Mouse (Mus musculus): Measurements from ENCODE around the gene Fam214a. TPM values are rescaled to one million over a fixed set of nuclear protein-coding genes. Genes with fewer than 3 reads are reported as not detected.
A peak's percentile ranks its signal among the peaks of the same experiment; 100 is the strongest.

Fam214a gene
- polyA plus RNA-seq, 1 experiment = 1.1 TPM

DNA sequence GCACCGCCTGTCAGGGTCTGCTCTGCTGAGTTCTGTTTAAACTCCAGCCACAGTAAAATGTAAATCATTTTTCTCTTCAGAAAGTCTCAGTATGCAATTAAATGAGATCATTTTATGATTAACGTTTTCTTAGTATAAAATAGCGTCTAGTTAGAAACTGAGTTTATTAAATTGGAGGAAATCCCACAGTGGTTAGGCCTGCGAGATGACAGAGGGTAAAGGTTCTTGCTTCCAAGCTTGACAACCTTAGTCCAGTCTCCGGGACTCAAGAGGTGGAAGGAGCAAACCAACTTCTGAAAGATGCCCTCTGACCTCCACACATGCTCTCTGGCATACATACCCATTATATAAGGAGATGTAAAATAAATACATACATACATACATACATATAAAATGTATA is 102.4 kb downstream of the Fam214a start:
- TF ChIP-seq MYOG (IDR thresholded peaks at IDR 0.05; ENCODE audit: control insufficient read depth, extremely low read depth, insufficient read length) (no peak), CTCF (IDR thresholded peaks at IDR 0.05; ENCODE audit: control insufficient read depth, insufficient read depth, insufficient read length) (no peak), MYOD1 (IDR thresholded peaks at IDR 0.05; ENCODE audit: control insufficient read depth, insufficient read length, low read depth) (no peak), USF1 (IDR thresholded peaks at IDR 0.05; ENCODE audit: low read depth) (no peak), CEBPB (IDR thresholded peaks at IDR 0.05; ENCODE audit: low read depth) (no peak), FOSL1 (IDR thresholded peaks at IDR 0.05; ENCODE audit: insufficient read depth, low read length, poor library complexity, severe bottlenecking) (no peak), MAX (IDR thresholded peaks at IDR 0.05) (no peak)
- Histone ChIP-seq H3K79me3 (ENCODE audit: low read depth) (peaks cover 20% of the 10 kb centered on the region), H3ac (ENCODE audit: control insufficient read depth, insufficient read length, low read depth) (no peak overlapping the region), H3K27me3 (ENCODE audit: control insufficient read depth, insufficient read depth, insufficient read length) (no peaks in the 10 kb centered on the region), H3K36me3 (ENCODE audit: control insufficient read depth, insufficient read depth) (peaks cover 51% of the 10 kb centered on the region), H3K4me3 (ENCODE audit: insufficient read depth, poor library complexity, severe bottlenecking) (no peak overlapping the region), H3K79me2 (ENCODE audit: control insufficient read depth, insufficient read depth) (peaks cover 27% of the 10 kb centered on the region)

DNA sequence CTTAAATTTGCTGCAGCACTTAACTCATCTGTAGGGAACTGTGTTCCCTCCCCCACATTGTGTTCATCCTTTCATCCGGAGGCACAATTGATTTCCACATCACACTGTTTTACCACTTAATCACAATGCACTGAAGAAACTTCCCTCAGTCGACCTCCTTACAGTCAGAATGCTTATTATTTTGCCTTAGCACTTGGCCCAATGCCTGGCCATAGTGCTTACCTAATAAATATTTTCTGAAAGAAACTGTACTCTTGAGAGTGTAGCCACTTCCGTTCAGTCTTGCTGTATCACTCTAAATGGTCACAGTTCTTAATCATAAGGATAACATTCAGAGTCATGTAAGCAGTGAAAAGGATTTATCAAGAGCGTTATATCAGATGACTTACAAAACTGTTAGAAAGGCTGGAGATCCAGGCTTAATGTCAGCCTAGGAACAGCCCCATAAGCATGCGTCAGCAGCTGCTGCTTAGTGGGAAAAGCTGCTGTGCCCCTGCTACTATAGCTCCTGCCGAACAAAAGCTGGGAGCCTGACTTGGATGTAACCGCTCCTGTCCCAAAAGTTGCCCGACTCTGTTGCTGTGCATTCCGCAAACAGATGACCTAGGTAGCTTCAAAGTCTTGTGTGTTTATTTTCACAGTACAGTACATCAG is 112.1 kb downstream of the Fam214a start:
- Histone ChIP-seq H3K79me3 (ENCODE audit: low read depth) (no peaks in the 10 kb centered on the region), H3ac (ENCODE audit: control insufficient read depth, insufficient read length, low read depth) (no peak overlapping the region), H3K4me3 (ENCODE audit: insufficient read depth, poor library complexity, severe bottlenecking) (no peak overlapping the region), H3K79me2 (ENCODE audit: control insufficient read depth, insufficient read depth) (no peaks in the 10 kb centered on the region), H3K27me3 (ENCODE audit: control insufficient read depth, insufficient read depth, insufficient read length) (no peaks in the 10 kb centered on the region), H3K36me3 (ENCODE audit: control insufficient read depth, insufficient read depth) (no peaks in the 10 kb centered on the region)
- no peak for TF ChIP-seq MYOD1 (IDR thresholded peaks at IDR 0.05; ENCODE audit: control insufficient read depth, insufficient read length, low read depth)
- TF ChIP-seq CTCF (IDR thresholded peaks at IDR 0.05; ENCODE audit: control insufficient read depth, insufficient read depth, insufficient read length) = no peak
- no peak for TF ChIP-seq USF1 (IDR thresholded peaks at IDR 0.05; ENCODE audit: low read depth)
- no peak for TF ChIP-seq MYOG (IDR thresholded peaks at IDR 0.05; ENCODE audit: control insufficient read depth, extremely low read depth, insufficient read length)
- TF ChIP-seq FOSL1 (IDR thresholded peaks at IDR 0.05; ENCODE audit: insufficient read depth, low read length, poor library complexity, severe bottlenecking) = no peak
- no peak for TF ChIP-seq MAX (IDR thresholded peaks at IDR 0.05)
- TF ChIP-seq CEBPB (IDR thresholded peaks at IDR 0.05; ENCODE audit: low read depth) = no peak

DNA sequence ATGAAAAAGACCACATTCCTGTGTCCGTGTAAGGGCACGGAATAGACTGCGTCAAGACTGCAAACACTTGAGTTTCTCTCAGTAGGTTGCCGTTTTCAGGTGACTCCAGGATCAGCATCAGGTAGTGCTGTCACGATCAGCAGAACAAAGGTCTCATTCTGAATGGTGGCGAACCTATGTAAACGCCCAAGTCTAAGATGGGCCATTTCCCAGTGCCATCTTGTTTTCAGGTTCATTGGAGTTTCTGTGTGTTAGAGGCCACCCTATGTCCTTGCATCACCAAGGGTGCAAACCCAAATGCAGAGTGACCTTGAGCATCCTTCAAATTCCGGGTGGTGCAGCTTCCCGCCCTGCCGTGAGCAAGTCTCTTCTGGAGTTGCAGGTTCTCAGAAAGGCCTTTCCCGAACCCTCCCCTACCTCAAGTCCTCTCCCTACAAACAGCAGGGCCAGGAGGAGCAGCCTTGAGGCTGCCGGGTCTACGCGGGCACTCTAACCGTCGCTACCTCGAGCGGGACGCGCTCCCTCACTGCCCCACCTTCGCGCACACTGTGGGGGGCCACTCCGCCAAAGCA is 117.9 kb downstream of the Fam214a start, which contains the start of gene Myo5a:
TSS of gene Myo5a (plus strand) at position 559 of the 572 bp plus-strand sequence.
- no peaks in the 10 kb centered on the region for H3K27me3 ChIP-seq (ENCODE audit: control insufficient read depth, insufficient read depth, insufficient read length)
- H3K79me3 ChIP-seq (ENCODE audit: low read depth) = peaks cover 36% of the 10 kb centered on the region
- peak within 1 kb of the TSS; percentile 68 for H3K4me3 ChIP-seq (ENCODE audit: insufficient read depth, poor library complexity, severe bottlenecking)

DNA sequence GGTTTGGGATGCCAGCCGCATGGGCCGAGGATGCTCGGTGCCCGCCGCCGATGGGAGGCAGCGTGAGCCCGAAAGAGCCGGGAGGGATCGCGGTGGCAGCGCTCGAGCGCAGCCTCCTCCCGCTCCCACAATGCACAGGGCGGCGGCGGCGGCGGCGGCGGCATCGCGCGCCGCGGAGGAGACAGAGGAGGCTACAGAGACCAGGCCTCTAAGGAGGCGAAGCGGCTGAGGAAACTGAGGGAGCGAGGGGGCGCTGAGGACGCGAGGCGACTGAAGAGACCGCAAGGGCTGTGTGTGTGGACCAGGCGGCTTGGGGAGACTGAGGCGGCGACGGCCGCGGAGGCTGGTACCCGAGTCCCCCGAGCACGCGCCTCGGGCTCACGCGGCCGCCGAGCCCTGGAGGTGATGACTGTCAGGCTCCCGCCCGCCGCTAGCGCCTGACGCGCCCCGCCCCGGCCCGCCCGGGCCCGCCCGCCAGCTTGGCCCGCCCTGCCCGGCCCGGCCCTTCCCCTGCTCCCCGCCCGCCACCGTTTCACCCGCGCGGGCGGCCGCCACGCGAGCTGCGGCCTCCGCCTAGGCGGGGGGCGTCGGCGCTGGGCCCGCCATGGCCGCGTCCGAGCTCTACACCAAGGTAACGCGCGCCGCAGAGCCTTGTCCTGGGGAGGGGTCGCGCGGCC is 118.5 kb downstream of the Fam214a start:
- H3ac ChIP-seq (ENCODE audit: control insufficient read depth, insufficient read length, low read depth) = peak overlapping the region; percentile 90
- H3K4me3 ChIP-seq (ENCODE audit: insufficient read depth, poor library complexity, severe bottlenecking) = peak overlapping the region; percentile 68
- H3K36me3 ChIP-seq (ENCODE audit: control insufficient read depth, insufficient read depth) = no peaks in the 10 kb centered on the region
- H3K79me2 ChIP-seq (ENCODE audit: control insufficient read depth, insufficient read depth) = peaks cover 57% of the 10 kb centered on the region
- H3K27me3 ChIP-seq (ENCODE audit: control insufficient read depth, insufficient read depth, insufficient read length) = no peaks in the 10 kb centered on the region
- TF ChIP-seq MYOG (IDR thresholded peaks at IDR 0.05; ENCODE audit: control insufficient read depth, extremely low read depth, insufficient read length) (no peak), CTCF (IDR thresholded peaks at IDR 0.05; ENCODE audit: control insufficient read depth, insufficient read depth, insufficient read length) (peak; percentile 54), CEBPB (IDR thresholded peaks at IDR 0.05; ENCODE audit: low read depth) (no peak), FOSL1 (IDR thresholded peaks at IDR 0.05; ENCODE audit: insufficient read depth, low read length, poor library complexity, severe bottlenecking) (no peak), MYOD1 (IDR thresholded peaks at IDR 0.05; ENCODE audit: control insufficient read depth, insufficient read length, low read depth) (no peak), MAX (IDR thresholded peaks at IDR 0.05) (peak; percentile 6), USF1 (IDR thresholded peaks at IDR 0.05; ENCODE audit: low read depth) (no peak)
- peaks cover 43% of the 10 kb centered on the region for H3K79me3 ChIP-seq (ENCODE audit: low read depth)

More for the DNA sequence above, 117.9 kb downstream of the Fam214a start, which contains the start of gene Myo5a:
- TF ChIP-seq MAX (IDR thresholded peaks at IDR 0.05) (no peak), CTCF (IDR thresholded peaks at IDR 0.05; ENCODE audit: control insufficient read depth, insufficient read depth, insufficient read length) (no peak), FOSL1 (IDR thresholded peaks at IDR 0.05; ENCODE audit: insufficient read depth, low read length, poor library complexity, severe bottlenecking) (no peak), MYOG (IDR thresholded peaks at IDR 0.05; ENCODE audit: control insufficient read depth, extremely low read depth, insufficient read length) (no peak), CEBPB (IDR thresholded peaks at IDR 0.05; ENCODE audit: low read depth) (no peak), MYOD1 (IDR thresholded peaks at IDR 0.05; ENCODE audit: control insufficient read depth, insufficient read length, low read depth) (no peak), USF1 (IDR thresholded peaks at IDR 0.05; ENCODE audit: low read depth) (no peak)
- no peaks in the 10 kb centered on the region for H3K36me3 ChIP-seq (ENCODE audit: control insufficient read depth, insufficient read depth)
- peaks cover 50% of the 10 kb centered on the region for H3K79me2 ChIP-seq (ENCODE audit: control insufficient read depth, insufficient read depth)
- peak within 1 kb of the TSS; percentile 90 for H3ac ChIP-seq (ENCODE audit: control insufficient read depth, insufficient read length, low read depth)

DNA sequence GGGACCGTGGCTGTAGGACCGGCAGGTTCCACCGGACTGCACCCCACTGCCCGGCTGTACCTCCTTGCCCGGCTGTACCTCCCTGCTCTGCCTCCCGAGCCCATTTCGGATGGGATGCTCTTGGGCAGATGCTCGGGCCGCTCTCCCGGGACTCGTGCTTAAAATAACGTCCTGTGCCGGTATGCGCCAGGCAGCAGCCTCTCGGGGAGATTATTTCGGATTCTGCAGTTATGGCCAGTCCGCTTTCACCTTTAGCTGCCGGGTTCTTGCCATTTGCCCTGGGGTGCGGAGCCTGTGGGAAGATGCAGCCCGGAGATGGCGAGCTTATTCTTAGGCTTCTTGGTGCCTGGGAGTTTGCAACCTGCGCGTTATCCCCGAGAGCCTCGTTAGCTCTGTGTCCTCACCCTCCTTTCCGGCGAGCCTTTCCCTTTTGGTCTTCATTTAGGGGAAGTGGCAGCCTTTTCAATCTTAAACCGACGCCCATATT is 119.1 kb downstream of the Fam214a start:
- Histone ChIP-seq H3K36me3 (ENCODE audit: control insufficient read depth, insufficient read depth) (no peaks in the 10 kb centered on the region), H3ac (ENCODE audit: control insufficient read depth, insufficient read length, low read depth) (peak overlapping the region; percentile 90), H3K79me2 (ENCODE audit: control insufficient read depth, insufficient read depth) (peaks cover 62% of the 10 kb centered on the region), H3K79me3 (ENCODE audit: low read depth) (peaks cover 45% of the 10 kb centered on the region), H3K4me3 (ENCODE audit: insufficient read depth, poor library complexity, severe bottlenecking) (peak overlapping the region; percentile 68), H3K27me3 (ENCODE audit: control insufficient read depth, insufficient read depth, insufficient read length) (no peaks in the 10 kb centered on the region)
- TF ChIP-seq MYOG (IDR thresholded peaks at IDR 0.05; ENCODE audit: control insufficient read depth, extremely low read depth, insufficient read length) (no peak), CEBPB (IDR thresholded peaks at IDR 0.05; ENCODE audit: low read depth) (no peak), MAX (IDR thresholded peaks at IDR 0.05) (no peak), CTCF (IDR thresholded peaks at IDR 0.05; ENCODE audit: control insufficient read depth, insufficient read depth, insufficient read length) (no peak), FOSL1 (IDR thresholded peaks at IDR 0.05; ENCODE audit: insufficient read depth, low read length, poor library complexity, severe bottlenecking) (no peak), USF1 (IDR thresholded peaks at IDR 0.05; ENCODE audit: low read depth) (no peak), MYOD1 (IDR thresholded peaks at IDR 0.05; ENCODE audit: control insufficient read depth, insufficient read length, low read depth) (no peak)
